Mouse (Mus musculus): Measurements from ENCODE around the gene Spi1.
"Not testable (repeated sequence)": the region's sequence is repeated elsewhere in the genome, so short reads cannot be mapped to it uniquely, and the experiment has no call there.

Spi1 gene

DNA sequence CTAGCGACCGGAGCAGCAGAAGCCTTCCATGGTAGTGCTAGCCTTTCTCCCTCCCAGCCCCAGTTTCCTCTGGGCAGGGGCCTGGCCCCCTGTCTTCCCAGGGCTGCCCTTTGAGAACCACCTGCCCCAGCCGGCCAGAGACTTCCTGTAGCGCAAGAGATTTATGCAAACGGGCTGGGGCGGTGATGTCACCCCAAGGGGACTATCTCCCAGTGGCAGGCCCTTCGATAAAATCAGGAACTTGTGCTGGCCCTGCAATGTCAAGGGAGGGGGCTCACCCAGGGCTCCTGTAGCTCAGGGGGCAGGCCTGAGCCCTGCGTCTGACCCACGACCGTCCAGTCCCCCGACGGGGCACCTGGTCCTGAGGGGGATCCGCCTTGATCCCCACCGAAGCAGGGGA is 14.3 kb downstream of the Spi1 start:
- no peak for DNase-seq (ENCODE audit: low spot score in 2 of 2)

DNA sequence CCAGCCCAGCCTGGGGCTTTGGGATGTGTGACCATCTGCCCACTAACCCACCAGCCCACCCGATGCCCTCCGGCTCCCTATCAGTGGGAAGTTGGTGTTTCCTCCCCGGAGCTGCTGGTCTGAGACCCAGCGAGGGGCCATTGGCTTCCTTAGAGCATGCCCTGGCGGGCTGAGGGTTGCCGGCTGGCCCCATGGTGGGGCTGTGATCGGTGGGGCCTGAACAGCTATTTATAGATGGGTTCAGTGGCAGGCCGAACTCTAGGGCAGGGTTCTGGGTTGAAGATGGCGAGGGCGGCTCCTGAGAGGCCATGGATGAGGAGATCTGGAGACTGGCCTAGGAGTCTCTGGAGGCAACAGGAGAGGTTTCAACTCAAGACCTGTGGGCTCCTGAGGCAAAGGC is 14.8 kb downstream of the Spi1 start:
- no peak for DNase-seq (ENCODE audit: low spot score in 2 of 2)

DNA sequence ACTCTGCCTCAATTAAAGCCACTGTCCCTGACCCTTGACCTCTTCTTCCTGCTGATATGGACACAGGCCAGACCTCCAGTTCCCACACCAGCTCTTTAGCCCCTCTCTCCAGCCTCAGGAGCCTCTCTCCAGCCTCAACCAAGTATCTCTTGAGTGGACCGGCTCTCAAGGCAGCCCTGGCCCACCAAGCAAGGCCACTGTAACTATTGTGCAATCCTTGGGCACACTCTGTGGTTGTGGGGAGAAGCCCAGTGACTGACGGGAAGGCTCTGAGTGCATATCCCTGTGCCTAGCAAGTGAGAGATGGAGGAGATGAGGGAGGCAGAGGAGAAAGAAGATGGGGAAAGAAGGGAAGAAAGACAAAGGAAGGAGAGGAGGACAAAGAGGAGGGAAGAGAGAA is 16.0 kb downstream of the Spi1 start:
- DNase-seq (ENCODE audit: low spot score in 2 of 2), result no peak

DNA sequence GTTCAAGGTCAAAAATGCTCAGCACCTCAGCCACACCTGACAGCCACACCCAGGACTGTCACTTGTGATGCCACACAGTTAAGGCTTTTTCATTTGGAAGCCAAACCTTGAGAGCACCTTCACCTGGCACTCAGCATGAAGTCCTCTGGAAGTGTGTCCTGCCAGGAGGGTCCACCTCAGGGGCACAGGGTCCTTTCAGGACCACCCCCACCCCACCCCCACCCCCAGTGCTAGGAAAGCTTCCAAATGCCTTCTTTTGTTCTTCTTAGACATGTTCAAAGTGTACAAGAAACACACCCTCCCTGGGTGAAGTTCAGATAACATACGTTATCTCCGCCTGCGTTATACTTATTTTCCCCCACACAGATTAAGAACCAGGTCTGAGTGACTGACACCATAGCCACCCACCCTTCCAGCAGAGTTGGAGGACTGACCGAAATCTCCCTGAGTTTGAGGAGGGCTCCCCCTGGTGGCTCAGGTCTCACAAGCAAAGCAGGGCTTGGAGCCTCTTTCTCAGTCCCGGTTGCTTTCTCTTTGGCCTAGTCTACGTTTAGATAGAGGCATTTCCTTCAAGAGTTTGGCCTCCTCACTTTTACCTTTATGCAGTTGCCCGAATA is 19.0 kb downstream of the Spi1 start:
- peak; percentile 71 to 78 for DNase-seq (ENCODE audit: low spot score in 2 of 2)

GRCm38 (mm10) chr2:91108156-91108555 is 26.0 kb downstream of the Spi1 start:
- no peak for DNase-seq (ENCODE audit: low spot score in 2 of 2)

DNA sequence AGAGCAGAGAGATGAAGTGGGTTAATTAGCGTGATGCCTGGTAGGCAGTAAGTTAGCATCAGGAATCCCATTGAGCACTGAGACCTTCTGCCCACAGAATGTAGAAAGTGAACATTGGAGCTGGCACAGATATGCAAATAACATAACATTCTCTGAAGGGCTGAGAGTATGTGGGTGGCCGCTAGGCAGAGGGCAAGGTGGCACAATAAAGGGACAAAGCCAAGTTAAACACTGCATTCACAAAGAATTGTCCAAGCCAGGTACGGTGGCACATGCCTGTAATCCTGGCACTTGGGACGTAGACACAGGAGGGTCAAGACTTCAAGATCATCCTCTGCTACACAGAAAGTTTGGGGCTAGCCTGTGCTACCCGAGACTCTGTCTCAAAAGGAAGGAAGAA is 27.1 kb downstream of the Spi1 start:
- DNase-seq (ENCODE audit: low spot score in 2 of 2), result no peak

- no peak for DNase-seq (ENCODE audit: low spot score in 2 of 2)
These were observed 27.7 kb downstream of the Spi1 start for GRCm38 (mm10) chr2:91109807-91110385.

- no peak for DNase-seq (ENCODE audit: low spot score in 2 of 2)
These were observed 28.2 kb downstream of the Spi1 start for GRCm38 (mm10) chr2:91110429-91110828.

GRCm38 (mm10) chr2:91111832-91112231 is 29.6 kb downstream of the Spi1 start:
- DNase-seq (ENCODE audit: low spot score in 2 of 2), result not testable (repeated sequence)

GRCm38 (mm10) chr2:91112491-91112890 is 30.3 kb downstream of the Spi1 start:
- DNase-seq (ENCODE audit: low spot score in 2 of 2), result no peak

GRCm38 (mm10) chr2:91113334-91113733 is 31.1 kb downstream of the Spi1 start:
- no peak for DNase-seq (ENCODE audit: low spot score in 2 of 2)

- no peak for DNase-seq (ENCODE audit: low spot score in 2 of 2)
These were observed 31.7 kb downstream of the Spi1 start for GRCm38 (mm10) chr2:91113852-91114251.

GRCm38 (mm10) chr2:91114781-91115577 is 32.8 kb downstream of the Spi1 start:
- DNase-seq (ENCODE audit: low spot score in 2 of 2), result peak; percentile 86

DNA sequence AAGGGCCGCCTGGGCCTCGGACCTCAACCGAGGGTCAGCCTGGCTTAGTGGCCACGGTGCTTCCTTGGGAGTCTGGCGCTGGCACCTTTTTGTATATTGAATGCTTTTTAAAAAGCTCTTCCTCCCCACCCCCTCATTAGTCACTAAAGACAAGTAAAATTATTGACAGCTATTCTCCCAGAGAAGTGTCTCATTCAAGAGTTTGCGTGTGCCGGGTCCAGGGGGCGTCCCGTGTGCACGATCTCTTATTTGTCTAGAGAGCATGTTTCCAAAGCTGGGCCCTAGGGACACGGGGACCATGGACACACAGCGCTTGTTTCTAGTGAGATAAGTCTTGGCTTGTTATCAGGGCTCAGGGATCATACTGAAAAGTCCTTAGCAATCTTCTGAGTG is 33.4 kb downstream of the Spi1 start:
- DNase-seq (ENCODE audit: low spot score in 2 of 2), result no peak

- DNase-seq (ENCODE audit: low spot score in 2 of 2), result no peak
These were observed 34.7 kb downstream of the Spi1 start for GRCm38 (mm10) chr2:91116842-91117241.

DNA sequence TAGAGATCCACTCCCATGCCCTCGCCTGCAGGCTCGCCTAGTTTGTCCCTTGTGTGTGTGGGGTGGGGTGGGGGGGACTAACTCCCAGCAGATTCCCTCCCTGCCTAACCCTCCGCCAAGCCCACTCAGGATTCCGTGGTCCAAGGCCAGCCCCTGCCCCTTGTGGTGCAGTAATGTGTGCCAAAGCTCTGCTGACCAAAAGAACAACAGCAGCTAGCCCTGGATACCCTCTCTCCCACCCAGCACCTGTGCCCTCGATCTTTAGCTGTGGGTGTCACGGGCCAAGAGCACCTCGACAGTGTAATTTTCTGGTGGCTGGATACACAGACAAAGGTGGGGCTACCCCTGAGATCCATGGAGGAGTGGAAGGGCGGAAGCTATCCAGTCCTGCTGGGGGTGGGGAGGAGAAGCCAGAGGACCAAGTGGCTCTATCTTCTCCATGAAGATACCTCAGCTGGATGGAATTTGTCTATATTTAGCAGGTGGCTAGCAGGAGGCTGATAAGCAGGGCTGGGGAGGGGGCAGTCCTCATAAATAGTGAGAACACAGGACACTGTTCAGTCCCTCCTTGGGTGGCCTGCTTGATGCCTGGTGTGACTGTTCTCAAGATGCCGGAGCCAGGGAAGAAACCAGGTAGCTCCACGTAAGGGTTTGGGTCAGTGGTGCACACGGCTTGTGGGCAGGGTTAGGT is 35.5 kb downstream of the Spi1 start, which contains the start of gene Mybpc3:
TSS of gene Mybpc3 (plus strand) at position 560 of the 691 bp plus-strand sequence.
- DNase-seq (ENCODE audit: low spot score in 2 of 2), result no peak

- no peak for DNase-seq (ENCODE audit: low spot score in 2 of 2)
These were observed 36.5 kb downstream of the Spi1 start for GRCm38 (mm10) chr2:91118647-91119046.

DNA sequence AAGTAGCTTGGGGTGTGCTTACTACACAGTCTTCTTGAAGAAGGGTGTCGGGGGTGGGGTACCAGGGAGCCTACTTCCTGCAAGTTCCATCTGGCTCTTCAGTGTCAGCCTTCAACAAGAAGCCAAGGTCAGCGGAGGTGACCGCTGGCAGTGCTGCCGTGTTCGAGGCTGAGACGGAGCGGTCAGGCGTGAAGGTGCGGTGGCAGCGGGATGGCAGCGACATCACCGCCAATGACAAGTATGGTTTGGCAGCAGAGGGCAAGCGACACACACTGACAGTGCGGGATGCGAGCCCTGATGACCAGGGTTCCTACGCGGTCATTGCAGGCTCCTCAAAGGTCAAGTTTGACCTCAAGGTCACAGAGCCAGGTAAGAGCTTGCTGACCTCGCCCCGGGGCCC is 36.9 kb downstream of the Spi1 start:
- no peak for DNase-seq (ENCODE audit: low spot score in 2 of 2)

- DNase-seq (ENCODE audit: low spot score in 2 of 2), result no peak
These were observed 37.4 kb downstream of the Spi1 start for GRCm38 (mm10) chr2:91119551-91119950.

DNA sequence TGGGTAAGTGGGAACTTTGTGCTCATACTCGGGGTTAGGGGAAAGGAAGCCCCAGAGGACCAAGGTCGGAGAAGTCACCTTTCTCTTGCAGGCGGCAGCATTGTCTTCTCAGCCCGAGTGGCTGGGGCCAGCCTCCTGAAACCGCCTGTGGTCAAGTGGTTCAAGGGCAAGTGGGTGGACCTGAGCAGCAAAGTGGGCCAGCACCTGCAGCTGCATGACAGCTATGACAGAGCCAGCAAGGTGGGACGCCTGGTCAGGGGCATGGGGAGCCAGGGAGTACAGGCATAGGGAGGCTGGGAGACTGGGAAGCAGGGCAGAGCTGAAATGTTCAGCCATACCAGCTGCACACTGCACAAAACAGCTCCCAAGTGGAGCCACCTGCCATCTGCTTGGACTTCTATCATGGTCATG is 38.1 kb downstream of the Spi1 start:
- no peak for DNase-seq (ENCODE audit: low spot score in 2 of 2)

DNA sequence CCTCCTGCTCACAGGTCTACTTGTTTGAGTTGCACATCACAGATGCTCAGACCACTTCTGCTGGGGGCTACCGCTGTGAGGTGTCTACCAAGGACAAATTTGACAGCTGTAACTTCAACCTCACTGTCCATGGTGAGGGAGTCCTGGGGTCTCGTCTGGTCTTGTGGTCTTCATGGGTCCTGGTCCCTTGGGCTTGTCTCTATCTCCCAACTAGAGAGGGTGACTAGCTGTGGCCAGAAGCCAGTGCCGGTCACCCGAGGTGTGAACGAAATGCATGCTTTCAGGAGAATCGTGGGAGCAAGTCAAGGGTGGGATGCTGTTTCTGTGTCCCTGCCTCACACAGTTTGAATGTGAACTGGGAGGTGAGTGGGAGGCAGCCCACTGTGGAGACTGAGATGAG is 38.8 kb downstream of the Spi1 start:
- no peak for DNase-seq (ENCODE audit: low spot score in 2 of 2)

GRCm38 (mm10) chr2:91121497-91121896 is 39.3 kb downstream of the Spi1 start:
- no peak for DNase-seq (ENCODE audit: low spot score in 2 of 2)
